Mouse (Mus musculus): Measurements from ENCODE around the gene Dhh. TPM values are rescaled to one million over a fixed set of nuclear protein-coding genes. Genes with fewer than 3 reads are reported as not detected.

Dhh gene
- polyA plus RNA-seq, 1 experiment from 2014 or later: not detected

GRCm38 (mm10) chr15:98853161-98853937, 45.0 kb downstream of the Dhh start:
- TF ChIP-seq CTCF (IDR thresholded peaks at IDR 0.05): no peak
- H3K27me3 ChIP-seq: no peaks in the 10 kb centered on the region
- POLR2A ChIA-PET: interaction anchor here (1.2 to 1.3 kb wide), 2 partner anchors 10 to 21 kb away, joined by 4 read pairs; no protein-coding TSS in a partner anchor
- ATAC-seq: no peak
- DNase-seq (ENCODE audit: low read depth, low spot score): no peak
- in situ Hi-C loops (cut with MboI; ENCODE audit: low pct_unique_long_range_greater_than_20kb): no loop called here
- CTCF ChIA-PET: interaction anchor here (1.0 kb wide), 1 partner anchor 11 kb away, joined by 4 read pairs; no protein-coding TSS in a partner anchor

GRCm38 (mm10) chr15:98852733-98853132, 45.6 kb downstream of the Dhh start:
- in situ Hi-C loops (cut with MboI; ENCODE audit: low pct_unique_long_range_greater_than_20kb): no loop called here
- no peaks in the 10 kb centered on the region for H3K27me3 ChIP-seq
- ChIA-PET CTCF (no interaction called here), POLR2A (interaction anchor here (1.2 to 1.3 kb wide), 2 partner anchors 9 to 20 kb away, joined by 4 read pairs; no protein-coding TSS in a partner anchor)
- no peak for TF ChIP-seq CTCF (IDR thresholded peaks at IDR 0.05)
- ATAC-seq (no peak), DNase-seq (ENCODE audit: low read depth, low spot score) (no peak)

- no peak for DNase-seq (ENCODE audit: low read depth, low spot score)
- CTCF ChIA-PET: no interaction called here
- no peaks in the 10 kb centered on the region for H3K27me3 ChIP-seq
Observed at GRCm38 (mm10) chr15:98852071-98852470, 46.3 kb downstream of the Dhh start.

GRCm38 (mm10) chr15:98851229-98851818, 47.0 kb downstream of the Dhh start:
- H3K27me3 ChIP-seq: no peaks in the 10 kb centered on the region
- ATAC-seq (no peak), DNase-seq (ENCODE audit: low read depth, low spot score) (no peak)
- POLR2A ChIA-PET: interaction anchor here (0.9 kb wide), 1 partner anchor 15 kb away, joined by 4 read pairs; no protein-coding TSS in a partner anchor
- TF ChIP-seq CTCF (IDR thresholded peaks at IDR 0.05): no peak
- in situ Hi-C loops (cut with MboI; ENCODE audit: low pct_unique_long_range_greater_than_20kb): no loop called here
- CTCF ChIA-PET: no interaction called here

More at GRCm38 (mm10) chr15:98852071-98852470, 46.3 kb downstream of the Dhh start:
- POLR2A ChIA-PET: interaction anchor here (0.9 kb wide), 1 partner anchor 14 kb away, joined by 4 read pairs; no protein-coding TSS in a partner anchor
- no peak for TF ChIP-seq CTCF (IDR thresholded peaks at IDR 0.05)
- in situ Hi-C loops (cut with MboI; ENCODE audit: low pct_unique_long_range_greater_than_20kb): no loop called here
- ATAC-seq: no peak

- DNase-seq (ENCODE audit: low read depth, low spot score) (no peak), ATAC-seq (no peak)
- ChIA-PET CTCF (interaction anchor here (1.1 kb wide), 1 partner anchor 15 kb away, joined by 3 read pairs; no protein-coding TSS in a partner anchor), POLR2A (no interaction called here)
- no peak for TF ChIP-seq CTCF (IDR thresholded peaks at IDR 0.05)
- in situ Hi-C loops (cut with MboI; ENCODE audit: low pct_unique_long_range_greater_than_20kb): no loop called here
- H3K27me3 ChIP-seq: no peaks in the 10 kb centered on the region
Observed at GRCm38 (mm10) chr15:98850668-98851067, 47.7 kb downstream of the Dhh start.

- no peak for DNase-seq (ENCODE audit: low read depth, low spot score)
- in situ Hi-C loops (cut with MboI; ENCODE audit: low pct_unique_long_range_greater_than_20kb): no loop called here
- ATAC-seq: no peak
- H3K27me3 ChIP-seq: no peaks in the 10 kb centered on the region
- POLR2A ChIA-PET: no interaction called here
- TF ChIP-seq CTCF (IDR thresholded peaks at IDR 0.05): no peak
- CTCF ChIA-PET: interaction anchor here (1.1 kb wide), 1 partner anchor 16 kb away, joined by 3 read pairs; no protein-coding TSS in a partner anchor
Observed at GRCm38 (mm10) chr15:98849956-98850600, 48.3 kb downstream of the Dhh start.

GRCm38 (mm10) chr15:98849165-98849564, 49.2 kb downstream of the Dhh start:
- H3K27me3 ChIP-seq: no peaks in the 10 kb centered on the region
- POLR2A ChIA-PET: interaction anchor here (1.3 kb wide), 1 partner anchor 16 kb away, joined by 5 read pairs; no protein-coding TSS in a partner anchor
- TF ChIP-seq CTCF (IDR thresholded peaks at IDR 0.05): no peak
- CTCF ChIA-PET: interaction anchor here (1.0 kb wide), 1 partner anchor 13 kb away, joined by 4 read pairs; no protein-coding TSS in a partner anchor
- DNase-seq (ENCODE audit: low read depth, low spot score) (no peak), ATAC-seq (no peak)
- in situ Hi-C loops (cut with MboI; ENCODE audit: low pct_unique_long_range_greater_than_20kb): no loop called here

- in situ Hi-C loops (cut with MboI; ENCODE audit: low pct_unique_long_range_greater_than_20kb): no loop called here
- H3K27me3 ChIP-seq: no peaks in the 10 kb centered on the region
- DNase-seq (ENCODE audit: low read depth, low spot score): no peak
- ATAC-seq: no peak
- ChIA-PET POLR2A (no interaction called here), CTCF (interaction anchor here (1.2 kb wide), 1 partner anchor 13 kb away, joined by 4 read pairs; no protein-coding TSS in a partner anchor)
- no peak for TF ChIP-seq CTCF (IDR thresholded peaks at IDR 0.05)
Observed at GRCm38 (mm10) chr15:98846140-98846539, 52.2 kb downstream of the Dhh start.

- ATAC-seq (no peak), DNase-seq (ENCODE audit: low read depth, low spot score) (no peak)
- POLR2A ChIA-PET: no interaction called here
- no peaks in the 10 kb centered on the region for H3K27me3 ChIP-seq
- CTCF ChIA-PET: interaction anchor here (1.2 kb wide), 1 partner anchor 14 kb away, joined by 4 read pairs; no protein-coding TSS in a partner anchor
- in situ Hi-C loops (cut with MboI; ENCODE audit: low pct_unique_long_range_greater_than_20kb): no loop called here
- no peak for TF ChIP-seq CTCF (IDR thresholded peaks at IDR 0.05)
Observed at GRCm38 (mm10) chr15:98845149-98845548, 53.2 kb downstream of the Dhh start.

- ChIA-PET POLR2A (interaction anchor here (1.5 kb wide), 1 partner anchor 9 kb away, joined by 4 read pairs; no protein-coding TSS in a partner anchor), CTCF (interaction anchor here (1.0 kb wide), 1 partner anchor 12 kb away, joined by 3 read pairs; the partner anchor contains the start of gene Prkag1)
- H3K27me3 ChIP-seq: no peaks in the 10 kb centered on the region
- in situ Hi-C loops (cut with MboI; ENCODE audit: low pct_unique_long_range_greater_than_20kb): no loop called here
- ATAC-seq (no peak), DNase-seq (ENCODE audit: low read depth, low spot score) (no peak)
- no peak for TF ChIP-seq CTCF (IDR thresholded peaks at IDR 0.05)
Observed at GRCm38 (mm10) chr15:98843595-98844223, 54.6 kb downstream of the Dhh start.

Other genes with a start within 250 kb of the Dhh start
- gene Ddx23, start 235.6 kb downstream of the Dhh start, polyA plus RNA-seq (2021): 109 TPM
- 14.8 TPM for gene Rnd1, start 221.1 kb downstream of the Dhh start, polyA plus RNA-seq (2021)
- gene Ccdc65, start 190.3 kb downstream of the Dhh start, polyA plus RNA-seq (2021): 7.6 TPM
- 0.41 TPM for gene Fkbp11, start 170.3 kb downstream of the Dhh start, polyA plus RNA-seq (2021)
- 136 TPM for gene Arf3, start 135.3 kb downstream of the Dhh start, polyA plus RNA-seq (2021)
- not detected for gene Wnt10b, start 120.4 kb downstream of the Dhh start, polyA plus RNA-seq (2021)
- gene Wnt1, start 108.7 kb downstream of the Dhh start, polyA plus RNA-seq (2021): not detected
- gene Ddn, start 89.0 kb downstream of the Dhh start, polyA plus RNA-seq (2021): not detected
- gene Prkag1, start 67.0 kb downstream of the Dhh start, polyA plus RNA-seq (2021): 89.5 TPM
- gene Kmt2d, start 27.3 kb downstream of the Dhh start, polyA plus RNA-seq (2021): 29.6 TPM
- gene Rhebl1, start 4.0 kb downstream of the Dhh start, polyA plus RNA-seq (2021): 17.0 TPM
- 26.9 TPM for gene Lmbr1l, start 19.7 kb upstream of the Dhh start, polyA plus RNA-seq (2021)
- 921 TPM for gene Tuba1b, start 36.0 kb upstream of the Dhh start, polyA plus RNA-seq (2021)
- not detected for gene Gm49450, start 55.0 kb upstream of the Dhh start, polyA plus RNA-seq (2021)
- 414 TPM for gene Tuba1a, start 55.2 kb upstream of the Dhh start, polyA plus RNA-seq (2021)
- gene Tuba1c, start 131.4 kb upstream of the Dhh start, polyA plus RNA-seq (2021): 210 TPM
- 0.76 TPM for gene Prph, start 156.6 kb upstream of the Dhh start, polyA plus RNA-seq (2021)
- gene Troap, start 176.0 kb upstream of the Dhh start, polyA plus RNA-seq (2021): 23.7 TPM
- gene C1ql4, start 189.3 kb upstream of the Dhh start, polyA plus RNA-seq (2021): 0.24 TPM
- 1.9 TPM for gene Dnajc22, start 194.6 kb upstream of the Dhh start, polyA plus RNA-seq (2021)
- 43.8 TPM for gene Spats2, start 227.4 kb upstream of the Dhh start, polyA plus RNA-seq (2021)